24 mouse cellular contexts compared by ENCODE assay signal in genomic region chr12:99377705-99378104, GRCm38 (mm10).
DNase-seq lines count a peak whose midpoint lies in the region; ATAC-seq and TF ChIP-seq lines count a peak whose summit lies in the region.
"Had no signal": no experiment of that assay in that cellular context is flagged by ENCODE, and none has a peak within 500 bp of the region (broad histone marks: within the 10 kb centered on the region; RNA-seq: fewer than 3 reads in every experiment).

No protein-coding gene starts in this region.

- intact Hi-C loops in heart, postnatal 25 days (cut with DNase I): no loop called here
- intact Hi-C loops in left cerebral cortex, adult 2 months (cut with DNase I): loop anchor here (5.0 kb wide), 1 partner anchor 140 kb away; no protein-coding TSS in a partner anchor
- intact Hi-C loops in left cerebral cortex, postnatal 10 days (cut with DNase I): no loop called here

- H3K9ac ChIP-seq in heart, embryonic 12.5 days: no peak overlapping the region
- H3K9ac ChIP-seq: embryonic facial prominence, embryonic 13.5 days; hindbrain, embryonic 12.5 days; liver, embryonic 14.5 days; lung, embryonic 14.5 days; neural tube, embryonic 12.5 days had no signal

- H3K27ac ChIP-seq in cerebellum, adult 2 months (ENCODE audit: insufficient read depth, low read length): peak overlapping the region; percentile 62; the same call in 1 of the 2 replicates
- peak overlapping the region; percentile 73 for H3K27ac ChIP-seq in heart, embryonic 12.5 days (ENCODE audit: poor library complexity, severe bottlenecking)
- peak overlapping the region; percentile 12; the same call in 1 of the 2 replicates for H3K27ac ChIP-seq in left cerebral cortex, adult 2 months
- H3K27ac ChIP-seq: embryonic facial prominence, embryonic 13.5 days; forebrain, embryonic 10.5 days; hindbrain, embryonic 12.5 days; hindbrain, postnatal 0 days; liver, embryonic 14.5 days; midbrain, embryonic 10.5 days; neural tube, embryonic 12.5 days had no signal

- no peaks in the 10 kb centered on the region for H3K27me3 ChIP-seq in cerebellum, adult 2 months (ENCODE audit: control insufficient read depth, insufficient read depth, low read length)
- no peaks in the 10 kb centered on the region for H3K27me3 ChIP-seq in heart, embryonic 12.5 days (replicated peaks)
- H3K27me3 ChIP-seq: CH12.LX; embryonic facial prominence, embryonic 13.5 days; hindbrain, embryonic 12.5 days; neural tube, embryonic 12.5 days had no signal

- no peak for ATAC-seq in heart, embryonic 12.5 days (ENCODE audit: insufficient number of reproducible peaks, low FRiP score)
- no peak for ATAC-seq in frontal cortex, adult (ENCODE audit: low TSS enrichment)
- ATAC-seq: forebrain, embryonic 16.5 days; hindbrain, postnatal 0 days; midbrain, embryonic 16.5 days had no signal

- peaks cover 34% of the 10 kb centered on the region for H3K36me3 ChIP-seq in heart, embryonic 12.5 days

- H3K4me1 ChIP-seq in cerebellum, adult 2 months (ENCODE audit: control insufficient read depth, insufficient read depth, low read length): peaks cover 54% of the 10 kb centered on the region
- peaks cover 69% of the 10 kb centered on the region for H3K4me1 ChIP-seq in heart, embryonic 12.5 days (replicated peaks)

- DNase-seq in cerebellum, adult 2 months: no peak
- DNase-seq in cerebellum, adult 18-20 months: no peak
- DNase-seq in heart, postnatal 25 days (ENCODE audit: low spot score): no peak
- DNase-seq in left cerebral cortex, adult 2 months (ENCODE audit: extremely low spot score in 1 of 2, low spot score in 2 of 2): no peak
- no peak for DNase-seq in left cerebral cortex, postnatal 10 days (ENCODE audit: extremely low spot score in 1 of 2, low spot score in 2 of 2)
- DNase-seq: adrenal gland, adult 8-10 months; cerebellum, adult 9-11 months; gastrocnemius, postnatal 10 days; lung, embryonic 14.5 days; lung, postnatal 14 days; spleen, adult 18-20 months; thymus, postnatal 14 days had no signal

- WGBS in cerebellum, adult 2 months: 54% methylated on average over 3 of the region's 3 CpGs
- 52% methylated on average over 3 of the region's 3 CpGs for WGBS in heart, embryonic 12.5 days

- no peak overlapping the region for H3K4me3 ChIP-seq in cerebellum, adult 2 months (replicated peaks; ENCODE audit: insufficient read depth, low read depth, low read length)
- H3K4me3 ChIP-seq in heart, embryonic 12.5 days: no peak overlapping the region
- no peak overlapping the region for H3K4me3 ChIP-seq in left cerebral cortex, adult 2 months
- H3K4me3 ChIP-seq: embryonic facial prominence, embryonic 13.5 days; forebrain, embryonic 10.5 days; hindbrain, embryonic 12.5 days; midbrain, embryonic 10.5 days; neural tube, embryonic 12.5 days had no signal

- TF ChIP-seq POLR2A in cerebellum, adult 2 months (IDR thresholded peaks at IDR 0.05; ENCODE audit: borderline replicate concordance, insufficient read depth, low read length): no peak

- no peaks in the 10 kb centered on the region for H3K9me3 ChIP-seq in heart, embryonic 12.5 days (replicated peaks)
- H3K9me3 ChIP-seq: embryonic facial prominence, embryonic 13.5 days; hindbrain, embryonic 12.5 days; neural tube, embryonic 12.5 days had no signal

- H3K4me2 ChIP-seq in heart, embryonic 12.5 days: peak overlapping the region; percentile 51
- H3K4me2 ChIP-seq: embryonic facial prominence, embryonic 13.5 days; hindbrain, embryonic 12.5 days; lung, embryonic 14.5 days; neural tube, embryonic 12.5 days had no signal

- TF ChIP-seq CTCF in cerebellum, adult 2 months (IDR thresholded peaks at IDR 0.05; ENCODE audit: borderline replicate concordance, insufficient read depth, low read depth, low read length): no peak
- TF ChIP-seq CTCF in left cerebral cortex, adult 2 months (IDR thresholded peaks at IDR 0.05): no peak

Comparison
In these comparisons a context has a peak if more than half of its experiments do, and no peak if none do; other contexts are left out.
1. H3K27ac ChIP-seq: peak in every context shown above with its lines; median percentile 73 in heart, embryonic 12.5 days; 62 in cerebellum, adult 2 months; 12 in left cerebral cortex, adult 2 months.